Mouse (Mus musculus): ENCODE results near the gene Ubald1. TPM values are rescaled to one million over a fixed set of nuclear protein-coding genes. Genes with fewer than 3 reads are reported as not detected.

Ubald1 gene
- polyA plus RNA-seq (2012; rRNA removed): 21.5 and 41.1 TPM in 2 replicates

GRCm38 (mm10) chr16:4880136-4880825 lies at the start of gene Ubald1:
Ubald1 (minus strand) TSS chr16:4880315.
- peak; percentile 91 for DNase-seq (ENCODE audit: low spot score)

GRCm38 (mm10) chr16:4928474-4928873 lies 48.4 kb upstream of the Ubald1 start:
- no peak for DNase-seq (ENCODE audit: low spot score)

- no peak for DNase-seq (ENCODE audit: low spot score)
These were observed 47.9 kb upstream of the Ubald1 start for GRCm38 (mm10) chr16:4927967-4928366.

GRCm38 (mm10) chr16:4923996-4924395 lies 43.9 kb upstream of the Ubald1 start:
- no peak for DNase-seq (ENCODE audit: low spot score)

- DNase-seq (ENCODE audit: low spot score): no peak
These were observed 42.4 kb upstream of the Ubald1 start for GRCm38 (mm10) chr16:4922481-4922880.

GRCm38 (mm10) chr16:4920556-4920955 lies 40.4 kb upstream of the Ubald1 start:
- DNase-seq (ENCODE audit: low spot score): no peak

GRCm38 (mm10) chr16:4916608-4917007 lies 36.5 kb upstream of the Ubald1 start:
- DNase-seq (ENCODE audit: low spot score): no peak

GRCm38 (mm10) chr16:4915931-4916330 lies 35.8 kb upstream of the Ubald1 start:
- DNase-seq (ENCODE audit: low spot score): no peak

- peak; percentile 56 for DNase-seq (ENCODE audit: low spot score)
These were observed 33.9 kb upstream of the Ubald1 start for GRCm38 (mm10) chr16:4913783-4914735.

- no peak for DNase-seq (ENCODE audit: low spot score)
These were observed 33.0 kb upstream of the Ubald1 start for GRCm38 (mm10) chr16:4912907-4913782.

GRCm38 (mm10) chr16:4912074-4912648 lies 32.0 kb upstream of the Ubald1 start:
- DNase-seq (ENCODE audit: low spot score): no peak

GRCm38 (mm10) chr16:4910758-4911157 lies 30.6 kb upstream of the Ubald1 start:
- no peak for DNase-seq (ENCODE audit: low spot score)

- DNase-seq (ENCODE audit: low spot score): no peak
These were observed 29.6 kb upstream of the Ubald1 start for GRCm38 (mm10) chr16:4909745-4910144.

GRCm38 (mm10) chr16:4907972-4908371 lies 27.9 kb upstream of the Ubald1 start:
- DNase-seq (ENCODE audit: low spot score): no peak

GRCm38 (mm10) chr16:4907386-4907785 lies 27.3 kb upstream of the Ubald1 start:
- DNase-seq (ENCODE audit: low spot score): no peak

GRCm38 (mm10) chr16:4906559-4906958 lies 26.4 kb upstream of the Ubald1 start:
- no peak for DNase-seq (ENCODE audit: low spot score)

- no peak for DNase-seq (ENCODE audit: low spot score)
These were observed 25.5 kb upstream of the Ubald1 start for GRCm38 (mm10) chr16:4905591-4905990.

GRCm38 (mm10) chr16:4904878-4905277 lies 24.8 kb upstream of the Ubald1 start:
- no peak for DNase-seq (ENCODE audit: low spot score)

GRCm38 (mm10) chr16:4903491-4904102 lies 23.5 kb upstream of the Ubald1 start:
- DNase-seq (ENCODE audit: low spot score): no peak

GRCm38 (mm10) chr16:4902390-4902789 lies 22.3 kb upstream of the Ubald1 start:
- DNase-seq (ENCODE audit: low spot score): no peak

- DNase-seq (ENCODE audit: low spot score): no peak
These were observed 21.1 kb upstream of the Ubald1 start for GRCm38 (mm10) chr16:4901167-4901566.
